Mouse (Mus musculus) urinary bladder, postnatal 14 days (tissue): ENCODE results near the gene Gm21987.
A peak's percentile ranks its signal among the peaks of the same experiment; 100 is the strongest.

Experiments used
- DNase-seq: peaks from one replicate; pipeline ENCODE4 v3.0.0; 2021; ENCODE audit warnings: low spot score

Gene Gm21987

DNA sequence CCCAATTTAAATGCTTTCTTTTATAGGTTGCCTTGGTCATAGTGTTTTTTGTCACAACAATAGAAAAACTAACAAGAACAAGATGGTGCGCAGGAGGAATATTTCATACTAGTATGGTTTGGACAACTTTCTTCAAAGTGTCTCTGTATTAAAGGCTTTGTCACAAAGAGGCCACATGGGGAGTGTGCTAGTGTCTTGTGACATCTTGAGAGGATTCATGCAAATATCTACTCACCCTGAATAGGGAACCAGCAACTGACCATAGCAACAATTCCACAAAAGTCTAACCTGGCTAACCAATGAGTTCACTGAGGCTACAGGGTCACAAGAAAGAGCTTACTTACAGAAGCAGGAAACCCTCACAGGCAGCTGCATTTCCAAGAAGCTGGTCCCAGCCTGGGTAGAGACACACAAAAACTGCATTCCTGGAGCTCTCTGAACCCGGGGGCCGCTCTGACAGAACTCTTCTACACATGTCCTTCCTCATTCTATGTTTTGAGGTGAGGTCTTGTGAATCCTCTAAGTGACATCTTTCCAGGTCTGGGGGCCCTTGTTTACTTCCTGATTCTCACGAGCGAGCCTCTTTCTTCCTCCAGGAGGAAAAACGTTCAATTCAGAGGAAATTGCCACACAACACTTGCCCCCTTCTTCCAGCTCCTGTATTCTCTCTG is 48.4 kb downstream of the Gm21987 start:
- no peak for DNase-seq

DNA sequence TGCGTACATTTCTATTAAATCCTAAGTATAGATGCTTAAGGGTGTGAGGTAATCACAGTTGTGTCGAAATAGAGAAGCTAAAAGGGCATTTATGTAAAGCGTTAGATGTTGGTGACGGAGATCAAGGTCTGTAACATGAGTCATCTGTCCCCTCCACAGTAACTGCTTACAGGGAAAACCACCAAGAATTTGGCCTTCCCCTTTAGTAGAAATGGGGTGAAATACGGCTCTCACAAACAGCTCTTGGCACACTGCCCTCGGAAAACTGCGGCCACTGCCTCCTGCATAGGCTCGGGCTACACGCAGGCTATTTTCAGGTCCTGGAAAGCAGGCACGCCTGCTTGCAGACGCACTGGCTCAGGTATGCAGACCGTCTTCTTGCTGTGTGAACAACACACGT is 49.3 kb downstream of the Gm21987 start:
- DNase-seq, result peak; percentile 75

DNA sequence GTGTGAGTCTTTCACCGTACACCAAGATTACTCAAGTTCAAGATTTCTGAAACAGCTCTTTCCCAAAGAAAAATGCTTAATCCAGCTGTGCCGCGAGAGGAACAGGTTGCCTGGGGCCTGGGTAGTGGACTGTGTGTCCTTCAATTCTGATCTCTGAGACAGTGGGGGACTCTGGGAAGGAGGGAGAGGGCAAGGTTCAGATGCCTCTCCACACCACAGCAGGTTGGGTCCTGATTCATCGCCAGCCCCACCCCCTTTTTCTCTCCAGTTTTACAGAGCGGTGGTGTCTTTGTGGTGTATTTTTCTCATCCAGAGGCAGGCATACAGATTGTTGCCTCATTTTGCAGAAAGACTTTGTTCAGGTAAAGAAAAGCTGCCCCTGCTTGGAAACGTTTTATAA is 51.4 kb downstream of the Gm21987 start:
- DNase-seq, result no peak

DNA sequence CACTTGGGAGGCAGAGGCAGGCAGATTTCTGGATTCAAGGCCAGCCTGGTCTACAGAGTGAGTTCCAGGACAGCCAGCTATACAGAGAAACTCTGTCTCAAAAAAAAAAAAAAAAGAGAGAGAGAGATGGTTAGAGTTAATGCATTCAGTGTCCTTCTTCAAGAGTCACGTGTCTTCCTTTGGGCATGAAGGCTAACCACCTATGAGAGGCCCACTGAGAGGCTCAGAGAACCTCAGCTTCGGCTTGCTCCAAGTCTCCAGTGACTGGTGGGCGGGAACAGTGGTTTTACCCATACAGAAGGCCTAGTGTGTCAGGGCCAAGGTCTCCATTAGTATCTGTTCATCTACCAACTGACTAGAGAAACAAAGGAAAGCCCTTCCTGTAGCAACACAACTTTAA is 52.2 kb downstream of the Gm21987 start:
- DNase-seq, result no peak

DNA sequence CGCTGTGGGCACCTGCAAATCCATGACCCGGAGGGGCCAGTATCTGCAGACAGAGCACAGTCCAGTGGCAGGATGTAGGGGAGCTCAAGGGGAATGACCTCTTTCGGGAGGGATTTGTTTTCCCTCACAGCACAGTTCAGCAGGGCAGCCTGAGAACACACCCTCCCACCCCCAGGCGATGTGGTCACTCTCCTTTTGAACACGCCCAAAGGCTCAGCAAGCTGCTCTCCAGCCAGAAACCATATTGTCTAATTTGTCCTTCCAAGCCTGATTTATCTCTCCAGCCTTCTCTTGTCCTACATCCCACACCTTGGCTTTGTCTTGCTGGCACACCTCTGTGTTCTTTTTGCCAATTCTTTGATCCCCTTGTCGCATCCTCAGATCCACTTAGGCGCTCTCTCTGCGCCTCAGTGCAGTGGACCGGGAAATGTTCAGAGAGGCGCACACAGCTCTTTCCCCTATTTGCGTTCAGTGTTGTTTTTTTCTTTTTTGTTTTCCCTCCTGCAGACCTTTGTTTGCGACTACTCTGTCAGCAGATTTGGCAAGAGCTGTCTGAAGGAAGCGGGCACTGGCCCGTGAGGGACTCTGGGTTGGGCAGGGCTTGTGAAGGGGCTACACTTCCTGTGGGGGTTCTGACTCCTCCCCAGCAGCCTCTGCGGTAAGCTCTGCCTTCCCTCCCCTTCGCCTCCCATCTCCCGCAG is 52.8 kb downstream of the Gm21987 start:
- peak; percentile 60 for DNase-seq

DNA sequence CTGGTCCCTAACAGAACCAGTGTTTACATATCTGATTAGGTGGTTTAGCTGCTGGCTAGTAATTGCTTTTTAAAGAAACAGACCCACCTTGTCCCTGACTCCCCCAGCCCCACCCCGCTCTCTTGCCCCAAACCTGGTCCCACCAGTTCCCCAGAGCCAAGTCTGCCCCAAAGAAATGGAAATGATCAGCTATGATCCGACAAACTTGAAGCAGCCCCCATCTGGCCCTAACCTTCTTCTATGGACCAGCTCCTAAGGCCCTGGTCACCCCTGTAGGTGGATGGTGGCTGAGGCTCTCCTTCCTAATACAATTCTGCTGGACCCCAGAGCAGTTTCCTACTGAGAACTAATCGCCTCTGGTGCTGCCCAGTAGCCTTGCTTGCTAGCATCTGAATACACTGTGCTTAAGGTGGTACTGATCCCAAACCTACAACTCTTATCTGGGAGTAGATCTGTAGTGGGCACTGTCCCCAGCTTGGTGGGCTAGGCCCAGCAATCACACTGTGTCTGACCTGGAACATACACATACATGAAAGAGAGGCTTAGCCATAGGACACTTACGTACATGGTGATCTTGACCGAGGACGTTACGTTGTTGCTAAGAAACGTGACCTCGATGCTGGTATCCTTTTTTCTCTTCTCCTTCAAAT is 53.6 kb downstream of the Gm21987 start:
- DNase-seq, result no peak

DNA sequence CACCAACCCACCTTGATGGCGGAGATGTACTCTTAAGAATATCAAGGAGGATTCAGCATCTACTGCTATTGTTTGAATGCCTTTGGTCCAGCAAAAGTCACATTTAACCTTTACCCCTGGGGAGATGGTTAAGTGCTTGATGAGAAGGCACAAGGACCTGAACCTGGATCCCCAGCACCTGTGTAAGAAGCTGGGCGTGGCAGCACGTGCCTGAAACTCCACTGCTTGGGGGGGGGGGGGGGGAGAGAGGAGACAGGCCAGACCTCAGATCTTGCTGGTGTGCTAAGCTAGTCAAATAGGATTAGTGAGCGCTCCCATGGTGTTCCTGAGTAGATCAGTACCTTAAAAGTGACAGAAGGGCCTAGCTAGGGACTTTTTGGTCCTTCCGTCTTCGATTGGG is 54.6 kb downstream of the Gm21987 start:
- no peak for DNase-seq

DNA sequence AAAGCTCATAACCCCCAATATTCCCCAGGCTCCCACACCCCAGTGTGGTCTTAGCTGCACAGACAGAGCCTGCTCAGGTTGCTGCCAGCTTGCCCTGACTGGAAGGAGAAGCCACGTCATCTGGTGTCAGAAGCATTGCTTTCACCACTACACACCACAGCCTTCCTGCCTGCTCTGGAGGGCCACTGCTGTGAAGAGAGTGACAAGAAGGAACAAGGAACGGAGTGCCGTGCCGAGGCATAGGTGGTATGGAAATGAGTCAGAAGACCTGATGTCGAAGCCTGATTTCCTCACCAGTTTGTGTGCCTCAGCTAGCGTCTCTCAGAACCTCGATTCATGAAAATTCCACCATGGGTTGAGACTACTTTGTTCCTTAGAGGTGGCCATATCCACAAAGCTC is 56.8 kb downstream of the Gm21987 start:
- no peak for DNase-seq

DNA sequence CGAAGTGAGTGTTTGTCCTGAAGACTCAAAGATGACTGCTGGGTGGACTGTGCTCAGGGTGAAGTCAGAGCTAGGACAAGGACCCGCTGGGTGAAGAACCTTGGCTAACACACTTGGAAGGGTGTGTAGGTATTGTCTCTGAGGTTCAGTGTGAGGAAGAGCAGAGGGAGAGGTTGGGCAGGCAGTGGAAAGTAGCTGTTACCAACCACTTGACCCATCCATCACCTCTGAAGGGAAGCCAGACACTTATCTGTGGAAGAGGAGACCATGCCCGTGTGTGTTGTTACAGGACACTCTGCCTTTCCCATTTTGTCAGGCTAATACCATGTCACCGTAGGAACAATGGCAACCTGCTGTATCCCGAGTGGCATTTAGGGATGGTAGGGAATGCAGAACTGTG is 59.5 kb downstream of the Gm21987 start:
- DNase-seq, result no peak

DNA sequence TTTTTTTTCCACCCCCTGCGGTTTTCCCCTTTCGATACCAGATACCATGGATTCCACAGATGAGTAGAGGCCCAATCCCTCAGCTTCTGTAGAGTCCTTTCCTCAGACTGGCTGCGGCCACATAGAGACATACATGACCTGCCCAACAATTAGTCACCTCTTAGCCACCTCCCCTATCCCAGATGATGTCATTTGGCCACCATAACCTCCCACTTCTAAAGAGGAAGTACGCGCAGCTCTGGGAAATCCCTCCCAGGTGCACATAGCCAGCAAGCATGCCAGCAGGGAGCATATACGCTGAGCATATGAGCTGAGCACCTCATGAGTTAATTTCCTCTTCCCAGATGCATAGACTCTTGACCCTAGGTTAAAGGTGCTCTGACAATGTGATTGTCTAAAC is 59.9 kb downstream of the Gm21987 start:
- DNase-seq, result no peak

DNA sequence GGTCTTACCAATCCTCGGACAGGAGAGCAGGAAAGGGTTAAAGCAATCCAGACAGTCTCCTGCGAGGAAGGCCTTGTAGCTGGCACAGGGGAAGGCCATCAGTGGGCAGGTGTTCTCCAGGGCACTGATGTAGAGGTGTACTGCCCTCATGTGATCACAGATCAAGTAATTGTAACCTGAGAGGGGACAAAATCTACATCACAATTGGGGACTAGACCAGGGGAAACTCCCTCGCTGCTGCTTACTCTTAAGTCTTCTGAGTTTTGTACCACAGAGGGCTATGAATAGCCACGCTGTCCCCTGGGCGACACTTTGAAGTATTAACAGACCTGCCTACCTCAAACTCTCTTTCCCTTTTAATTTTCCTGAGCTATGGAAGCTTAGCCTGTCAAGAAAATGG is 60.7 kb downstream of the Gm21987 start:
- no peak for DNase-seq

DNA sequence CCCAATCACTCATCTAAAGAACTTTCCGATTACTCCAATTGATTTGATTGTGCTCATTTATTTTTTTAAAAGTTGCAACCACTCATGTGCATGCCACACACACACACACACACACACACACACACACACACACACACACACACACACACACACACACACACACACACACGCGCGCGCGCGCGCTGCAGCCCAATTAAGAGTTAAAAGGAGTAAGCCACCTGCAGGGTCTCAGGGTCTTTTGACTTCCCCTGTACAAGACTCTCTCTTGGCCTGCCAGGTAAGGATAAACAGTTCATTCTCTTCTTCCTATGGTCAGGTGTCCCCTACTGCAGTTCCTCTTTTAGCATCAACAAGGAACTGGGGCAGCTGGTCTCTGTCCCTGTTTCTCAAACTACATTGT is 61.6 kb downstream of the Gm21987 start:
- no peak for DNase-seq
